Mouse (Mus musculus) intestine, postnatal 0 days (tissue): Measurements from ENCODE around the gene Fthl17e. TPM values are rescaled to one million over a fixed set of nuclear protein-coding genes. Genes with fewer than 3 reads are reported as not detected.
A peak's percentile ranks its signal among the peaks of the same experiment; 100 is the strongest.
"Not testable (repeated sequence)": the region's sequence is repeated elsewhere in the genome, so short reads cannot be mapped to it uniquely, and the experiment has no call there.

Experiments used
- ATAC-seq: fragments of 200-750 bp; cut with Nextera tagmentation; 2 replicates; pipeline ENCODE4 v1.8.0; 2017; ENCODE audit warnings: mild to moderate bottlenecking, moderate TSS enrichment, moderate library complexity
- H3K27ac ChIP-seq: fragments of 300-500 bp; sonication (generic); 2 replicates; pipeline ENCODE4 v1.5.1; 2014; ENCODE audit warnings: mild to moderate bottlenecking, low read depth, low read length, moderate library complexity
- H3K27me3 ChIP-seq: fragments of 300-500 bp; sonication (generic); replicated peaks from 2 replicates; pipeline ENCODE4 v1.6.1; 2014; ENCODE audit warnings: low read length, mixed read lengths; ENCODE audit not compliant: control insufficient read depth, insufficient read depth
- H3K36me3 ChIP-seq: fragments of 300-500 bp; sonication (generic); 2 replicates; pipeline ENCODE4 v1.6.1; 2014; ENCODE audit warnings: mild to moderate bottlenecking, moderate library complexity; ENCODE audit not compliant: control insufficient read depth, insufficient read depth
- H3K4me1 ChIP-seq: fragments of 300-500 bp; sonication (generic); replicated peaks from 2 replicates; pipeline ENCODE4 v1.6.1; 2014; ENCODE audit warnings: antibody characterized with exemption, low read length, mixed read lengths; ENCODE audit not compliant: control insufficient read depth, insufficient read depth
- H3K4me2 ChIP-seq: fragments of 300-500 bp; sonication (generic); replicated peaks from 2 replicates; pipeline ENCODE4 v1.6.1; 2014; ENCODE audit warnings: low read depth, mild to moderate bottlenecking, moderate library complexity
- H3K4me3 ChIP-seq: fragments of 300-500 bp; sonication (generic); 2 replicates; pipeline ENCODE4 v1.5.1; 2014; ENCODE audit warnings: low read depth, low read length
- H3K9ac ChIP-seq: fragments of 300-500 bp; sonication (generic); 2 replicates; pipeline ENCODE4 v1.6.1; 2014; ENCODE audit warnings: mild to moderate bottlenecking, low read depth, low read length
- H3K9me3 ChIP-seq: fragments of 300-500 bp; sonication (generic); 2 replicates; pipeline ENCODE4 v1.6.1; 2016; ENCODE audit warnings: mixed run types; ENCODE audit not compliant: control insufficient read depth
- CTCF ChIP-seq: sonication (generic); IDR thresholded peaks from 2 replicates; pipeline ENCODE4 v1.5.1; 2016; ENCODE audit warnings: low read depth, mild to moderate bottlenecking, control low read depth, antibody characterized with exemption, moderate library complexity
- WGBS: fragments of 180-500 bp; shearing (Covaris S2); extraction: QIAGEN DNeasy Blood & Tissue Kit; methylation state at CpG from one replicate; pipeline ENCODE4 v1.1.7; 2014; 5-methylcytosine and 5-hydroxymethylcytosine counted together
- polyA plus RNA-seq: library from polyadenylated mRNA; unstranded; fragments of >200 nt; fragmentation: Nextera tagmentation; extraction: Ambion mirVana; gene quantifications from 2 replicates; pipeline ENCODE4 v1.2.1, GENCODE M21; 2015

Gene Fthl17e
- polyA plus RNA-seq, 1 experiment from 2014 or later: not detected

DNA sequence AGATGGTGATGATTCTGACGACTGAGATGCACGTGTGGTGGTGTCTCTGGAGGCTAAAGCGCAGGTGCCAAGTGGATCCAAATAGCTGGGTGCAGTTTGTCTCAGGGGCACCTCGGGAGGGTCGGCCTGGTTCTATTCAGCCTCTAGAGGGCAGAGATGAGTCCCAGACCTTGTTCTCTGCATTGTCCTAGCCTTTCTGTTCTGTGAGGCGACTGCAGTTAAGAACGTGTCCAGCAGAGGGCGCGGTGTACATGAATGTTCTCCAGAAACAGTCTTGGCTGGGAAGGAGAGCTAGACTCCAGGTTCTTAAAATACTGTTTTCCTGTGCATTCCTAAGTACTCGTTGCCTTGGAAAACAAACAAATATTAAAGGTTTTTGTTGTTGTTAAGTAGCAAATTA, 44.4 kb downstream of the Fthl17e start:
- H3K4me2 ChIP-seq, ATAC-seq, H3K36me3 ChIP-seq, H3K9ac ChIP-seq, H3K27ac ChIP-seq, H3K4me1 ChIP-seq, H3K9me3 ChIP-seq, H3K4me3 ChIP-seq, H3K27me3 ChIP-seq: not testable (repeated sequence)
- WGBS: 10% methylated on average over 7 of the region's 10 CpGs
- TF ChIP-seq CTCF: peak; percentile 60

Other genes starting within 250 kb of the Fthl17e start
- not detected in 2 replicates for gene Ssxb5, start 229.8 kb upstream of the Fthl17e start, polyA plus RNA-seq
- gene Gm6592, start 189.5 kb upstream of the Fthl17e start, polyA plus RNA-seq: not detected in 2 replicates
- gene Gm5751, start 159.2 kb upstream of the Fthl17e start, polyA plus RNA-seq: not detected in 2 replicates
- gene B630019K06Rik, start 141.1 kb upstream of the Fthl17e start, polyA plus RNA-seq: 1.9 and 2.3 TPM in 2 replicates
- gene Fthl17b, start 70.5 kb upstream of the Fthl17e start, polyA plus RNA-seq: not detected in 2 replicates
- gene Fthl17c, start 56.9 kb upstream of the Fthl17e start, polyA plus RNA-seq: not detected in 2 replicates
- gene Fthl17d, start 46.7 kb upstream of the Fthl17e start, polyA plus RNA-seq: not detected in 2 replicates
- gene Fthl17f, start 29.5 kb downstream of the Fthl17e start, polyA plus RNA-seq: not detected in 2 replicates
- gene 4930402K13Rik, start 71.1 kb downstream of the Fthl17e start, polyA plus RNA-seq: not detected in 2 replicates
- gene Lancl3, start 166.4 kb downstream of the Fthl17e start, polyA plus RNA-seq: 0.46 and 0.65 TPM in 2 replicates
- not detected in 2 replicates for gene Gm14862, start 223.4 kb downstream of the Fthl17e start, polyA plus RNA-seq
- 6.7 TPM in 2 replicates for gene Xk, start 239.3 kb downstream of the Fthl17e start, polyA plus RNA-seq